Mouse (Mus musculus) heart, adult 2 months (tissue): Measurements from ENCODE around the gene Rpl18. TPM values are rescaled to one million over a fixed set of nuclear protein-coding genes. Genes with fewer than 3 reads are reported as not detected.
A peak's percentile ranks its signal among the peaks of the same experiment; 100 is the strongest.

Experiments
- DNase-seq, 2 experiments: peaks; one replicate each; pipeline ENCODE4 v3.0.0; 2021
- H3K27ac ChIP-seq: fragments of 200-600 bp; 2 replicates; pipeline ENCODE4 v1.8.1; 2022
- H3K27me3 ChIP-seq: fragments of 200-500 bp; 2 replicates; pipeline ENCODE4 v1.6.1; 2012; ENCODE audit warnings: mild to moderate bottlenecking, low read length, inconsistent platforms, mixed read lengths; ENCODE audit not compliant: control insufficient read depth, insufficient read depth
- H3K36me3 ChIP-seq: fragments of 200-500 bp; 2 replicates; pipeline ENCODE4 v1.6.1; 2012; ENCODE audit warnings: low read length, inconsistent platforms; ENCODE audit not compliant: control insufficient read depth, insufficient read depth
- H3K4me1 ChIP-seq: fragments of 200-500 bp; 2 replicates; pipeline ENCODE4 v1.6.1; 2011; ENCODE audit warnings: low read length; ENCODE audit not compliant: control insufficient read depth, insufficient read depth
- H3K4me3 ChIP-seq: fragments of 200-600 bp; 2 replicates; pipeline ENCODE4 v1.8.1; 2022
- H3K79me2 ChIP-seq: fragments of 200-500 bp; replicated peaks from 2 replicates; pipeline ENCODE4 v1.6.1; 2012; ENCODE audit warnings: mild to moderate bottlenecking, inconsistent platforms, low read length, moderate library complexity, mixed read lengths; ENCODE audit not compliant: control insufficient read depth, insufficient read depth
- H3K9ac ChIP-seq: fragments of 200-500 bp; 2 replicates; pipeline ENCODE4 v1.6.1; 2012; ENCODE audit warnings: low read depth, mild to moderate bottlenecking, control low read depth, inconsistent platforms, low read length, mixed read lengths
- CTCF ChIP-seq: fragments of 200-600 bp; IDR thresholded peaks from 2 replicates; pipeline ENCODE4 v1.8.1; 2022; ENCODE audit warnings: antibody characterized with exemption, mild to moderate bottlenecking, moderate library complexity
- EP300 ChIP-seq: fragments of 200-500 bp; IDR thresholded peaks from 2 replicates; pipeline ENCODE4 v1.6.1; 2011; ENCODE audit warnings: low read depth, low read length, control low read depth; ENCODE audit not compliant: insufficient read depth
- POLR2A ChIP-seq: fragments of 200-500 bp; IDR thresholded peaks from 2 replicates; pipeline ENCODE4 v1.6.1; 2011; ENCODE audit warnings: mild to moderate bottlenecking, low read depth, low read length, control low read depth; ENCODE audit not compliant: insufficient read depth
- WGBS: fragments of 180-500 bp; shearing (Covaris S2); methylation state at CpG from one replicate; pipeline ENCODE4 v1.1.7; 2018; 5-methylcytosine and 5-hydroxymethylcytosine counted together
- intact Hi-C: fragments of 180-260 bp; cut with DNase I; formaldehyde crosslinking; loops from one replicate; pipeline ENCODE4 v1.15.1; 2025
- polyA plus RNA-seq: library from polyadenylated mRNA; depleted of rRNA; stranded (reverse); fragments of >200 nt; gene quantifications from 2 replicates; pipeline ENCODE4 v1.2.3, GENCODE M21; 2012
- total RNA-seq, 2 experiments: library from RNA; stranded (reverse); gene quantifications; 2 replicates each; pipeline ENCODE4 v1.2.3; 2021

Gene Rpl18
- total and polyA plus RNA-seq, 3 experiments = 496 to 697 (median 617) TPM

DNA sequence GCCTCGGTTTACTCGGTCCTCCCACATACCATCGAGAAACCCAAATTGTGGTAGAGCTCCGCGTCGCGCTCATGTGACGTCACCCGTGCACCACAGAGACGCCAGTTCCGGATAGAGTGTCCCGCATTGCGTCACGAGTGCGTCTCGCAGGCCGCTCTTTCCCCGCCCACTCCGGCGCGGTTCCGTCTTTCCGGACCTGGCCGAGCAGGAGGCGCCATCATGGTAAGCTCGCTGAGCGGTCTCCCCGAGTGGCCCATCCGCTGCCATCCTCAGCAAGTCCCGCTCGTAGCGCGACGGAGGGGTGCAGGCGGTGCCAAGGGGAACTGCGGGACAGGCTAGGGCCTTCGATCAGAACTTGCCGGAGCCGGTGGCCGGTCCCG, 2.7 kb downstream of the Rpl18 start, which contains the start of gene Sphk2:
Sphk2 (minus strand) TSS at position 85 of the 380 bp plus-strand sequence.
- Histone ChIP-seq H3K9ac (peak within 1 kb of the TSS; percentile 95), H3K4me3 (peak within 1 kb of the TSS; percentile 86), H3K79me2 (no peaks in the 10 kb centered on the region; the same call in 1 of the 2 replicates), H3K36me3 (peaks cover 3% of the 10 kb centered on the region), H3K27me3 (no peaks in the 10 kb centered on the region), H3K27ac (peak within 1 kb of the TSS; percentile 96), H3K4me1 (peaks cover 12% of the 10 kb centered on the region)
- 1% methylated on average over 41 of the region's 41 CpGs for WGBS
- TF ChIP-seq EP300 (peak; percentile 98), POLR2A (peak; percentile 99), CTCF (peak; percentile 21)
- peak; percentile 98 for DNase-seq
- intact Hi-C loops = loop anchor here (1.0 to 10.0 kb wide), 3 partner anchors 113 to 973 kb away; partner anchors contain the start of genes Ccdc114, Emp3 and Vrk3

DNA sequence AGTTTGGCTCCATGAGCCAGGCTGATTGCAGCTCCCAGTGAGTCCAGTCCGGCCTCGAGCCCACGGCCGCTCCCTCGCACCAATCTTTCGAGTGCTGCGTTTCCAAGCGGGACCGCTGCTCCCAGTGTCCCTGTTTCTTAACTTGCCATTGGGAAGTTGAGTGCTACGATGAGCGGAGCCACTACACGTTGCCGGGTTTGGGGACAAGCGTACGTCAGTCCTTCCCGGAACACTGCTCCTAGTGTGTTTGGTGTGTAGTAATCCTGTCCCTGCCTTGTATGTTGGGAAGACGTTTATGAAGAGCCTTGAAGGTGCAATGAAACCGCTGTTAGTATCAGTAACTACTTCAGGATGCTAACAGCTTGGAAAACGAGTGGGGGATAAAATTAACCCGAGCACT, 3.1 kb downstream of the Rpl18 start:
- peaks cover 12% of the 10 kb centered on the region for H3K4me1 ChIP-seq
- no peak for DNase-seq
- peak overlapping the region; percentile 83 for H3K9ac ChIP-seq
- H3K27me3 ChIP-seq = no peaks in the 10 kb centered on the region
- H3K36me3 ChIP-seq = peaks cover 3% of the 10 kb centered on the region
- under 1% methylated on average over 20 of the region's 20 CpGs for WGBS
- H3K79me2 ChIP-seq = no peaks in the 10 kb centered on the region; the same call in 1 of the 2 replicates
- no peak for TF ChIP-seq CTCF
- intact Hi-C loops = loop anchor here (1.0 to 10.0 kb wide), 3 partner anchors 113 to 974 kb away; partner anchors contain the start of genes Ccdc114, Emp3 and Vrk3
- H3K4me3 ChIP-seq = peak overlapping the region; percentile 86
- peak overlapping the region; percentile 96 for H3K27ac ChIP-seq

DNA sequence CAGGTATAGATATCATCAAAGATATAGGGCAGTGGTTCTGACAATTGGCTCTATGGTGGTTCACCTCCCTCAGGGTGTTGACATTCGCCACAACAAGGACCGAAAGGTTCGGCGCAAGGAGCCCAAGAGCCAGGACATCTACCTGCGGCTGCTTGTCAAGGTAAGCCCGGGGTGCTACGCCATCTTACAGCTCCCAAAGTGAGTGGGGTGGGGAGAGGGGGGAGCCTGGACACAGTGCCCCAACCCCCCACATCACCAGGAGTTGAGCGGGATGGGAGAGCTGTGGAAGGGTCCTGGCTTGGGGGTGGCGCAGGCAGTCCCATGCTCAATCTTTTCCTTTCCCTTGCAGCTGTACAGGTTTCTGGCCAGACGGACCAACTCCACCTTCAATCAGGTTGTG, 3.9 kb downstream of the Rpl18 start:
- 78% methylated on average over 10 of the region's 10 CpGs for WGBS
- Histone ChIP-seq H3K36me3 (peaks cover 3% of the 10 kb centered on the region), H3K27me3 (no peaks in the 10 kb centered on the region), H3K9ac (no peak overlapping the region), H3K79me2 (no peaks in the 10 kb centered on the region; the same call in 1 of the 2 replicates), H3K27ac (no peak overlapping the region), H3K4me3 (peak overlapping the region; percentile 86), H3K4me1 (peaks cover 11% of the 10 kb centered on the region)
- TF ChIP-seq EP300 (no peak), CTCF (no peak), POLR2A (no peak)
- intact Hi-C loops = loop anchor here (5.0 to 10.0 kb wide), 2 partner anchors 203 to 974 kb away; partner anchors contain the start of genes Ccdc114, Emp3 and Vrk3
- no peak for DNase-seq

DNA sequence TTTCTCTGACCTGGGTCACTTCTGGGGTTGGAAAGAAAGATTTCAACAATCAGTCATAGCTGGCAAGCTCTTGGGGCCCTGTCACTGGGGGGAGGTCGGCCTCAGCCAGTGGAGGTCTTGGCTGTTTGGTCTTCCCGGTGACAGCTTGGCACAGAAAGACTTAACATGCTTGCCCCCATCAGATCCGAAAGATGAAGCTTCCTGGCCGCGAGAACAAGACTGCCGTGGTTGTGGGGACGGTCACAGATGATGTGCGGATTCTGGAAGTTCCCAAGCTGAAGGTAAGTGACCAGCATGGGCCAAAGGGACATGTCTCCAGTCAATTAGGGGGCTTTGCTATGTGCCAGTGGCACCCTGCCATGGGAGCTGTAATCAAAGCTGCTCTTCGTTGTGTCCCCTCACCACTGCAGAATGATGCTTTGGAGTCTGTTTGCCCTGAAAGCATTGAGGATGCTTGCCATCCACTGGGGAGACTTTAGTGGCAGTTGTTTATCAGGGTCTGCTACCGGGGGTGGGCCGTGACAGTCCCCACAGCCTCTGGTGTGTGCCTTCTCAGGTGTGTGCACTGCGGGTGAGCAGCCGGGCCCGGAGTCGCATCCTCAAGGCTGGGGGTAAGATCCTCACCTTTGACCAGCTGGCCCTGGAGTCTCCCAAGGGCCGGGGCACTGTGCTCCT, 4.6 kb downstream of the Rpl18 start:
- no peak for TF ChIP-seq EP300
- TF ChIP-seq POLR2A = no peak
- no peak for TF ChIP-seq CTCF
- no peak overlapping the region for H3K9ac ChIP-seq
- no peaks in the 10 kb centered on the region; the same call in 1 of the 2 replicates for H3K79me2 ChIP-seq
- H3K27me3 ChIP-seq = no peaks in the 10 kb centered on the region
- no peak overlapping the region for H3K4me3 ChIP-seq
- DNase-seq = no peak
- peaks cover 3% of the 10 kb centered on the region for H3K36me3 ChIP-seq
- whole genome bisulfite sequencing = 88% methylated on average over 16 of the region's 16 CpGs
- peaks cover 11% of the 10 kb centered on the region for H3K4me1 ChIP-seq
- no peak overlapping the region for H3K27ac ChIP-seq
- intact Hi-C loops = loop anchor here (5.0 to 10.0 kb wide), 3 partner anchors 87 to 975 kb away; partner anchors contain the start of genes Ccdc114, Emp3 and Vrk3

DNA sequence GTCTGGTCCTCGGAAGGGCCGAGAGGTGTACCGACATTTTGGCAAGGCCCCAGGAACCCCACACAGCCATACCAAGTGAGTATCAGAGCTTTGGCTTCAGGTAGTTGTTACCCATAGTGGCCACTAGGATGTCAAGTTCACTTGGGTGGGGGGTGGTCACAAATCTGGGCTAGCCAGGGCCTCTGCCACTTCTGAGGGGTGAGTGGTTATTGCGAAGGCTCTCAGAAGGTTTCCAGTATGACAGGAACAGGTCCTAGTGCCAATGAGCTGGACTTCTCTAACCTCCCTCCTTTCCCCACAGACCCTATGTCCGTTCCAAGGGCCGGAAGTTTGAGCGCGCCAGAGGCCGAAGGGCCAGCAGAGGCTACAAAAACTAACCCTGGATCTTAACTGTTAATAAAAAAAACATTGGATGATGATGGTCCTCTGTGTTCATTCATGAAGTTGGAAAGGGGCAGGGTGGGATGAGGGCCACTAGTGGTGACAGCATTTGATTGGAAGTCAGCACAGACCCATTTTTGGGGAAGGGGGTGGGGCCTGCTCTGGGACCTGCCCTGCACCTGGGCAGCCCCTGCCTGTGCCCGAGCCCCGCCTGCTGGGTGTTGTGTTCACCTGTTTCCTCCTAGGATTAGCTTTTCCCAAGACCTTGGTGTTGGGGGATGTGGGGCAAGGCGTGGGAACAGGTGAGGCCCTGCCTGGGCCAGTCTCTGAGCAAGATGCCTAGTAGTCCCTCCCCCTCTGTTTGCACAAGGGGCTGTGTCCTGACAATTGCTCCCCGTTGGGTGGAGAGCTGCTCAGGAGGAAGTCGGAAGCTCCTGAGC, 5.4 kb downstream of the Rpl18 start, which contains the start of gene Fam83e:
Fam83e (plus strand) TSS at position 800 of the 821 bp plus-strand sequence.
- 73% methylated on average over 14 of the region's 14 CpGs for WGBS
- Histone ChIP-seq H3K27me3 (no peaks in the 10 kb centered on the region), H3K9ac (no peak within 1 kb of the TSS), H3K79me2 (no peaks in the 10 kb centered on the region; the same call in 1 of the 2 replicates), H3K27ac (no peak within 1 kb of the TSS), H3K36me3 (peaks cover 3% of the 10 kb centered on the region), H3K4me3 (no peak within 1 kb of the TSS), H3K4me1 (peaks cover 8% of the 10 kb centered on the region)
- DNase-seq = peak in 1 of 2 experiments; percentile 25
- TF ChIP-seq POLR2A (no peak), CTCF (peak; percentile 35)
- intact Hi-C loops = loop anchor here (5.0 kb wide), 1 partner anchor 87 kb away; no protein-coding TSS in a partner anchor
